In genomic region chr5:64807159-64807558, GRCm38 (mm10) we compare ENCODE assay signal across 9 mouse cellular contexts. TPM values are rescaled to one million over a fixed set of nuclear protein-coding genes. Genes with fewer than 3 reads are reported as not detected.
A peak's percentile ranks its signal among the peaks of the same experiment; 100 is the strongest.
DNase-seq lines count a peak whose midpoint lies in the region; ATAC-seq lines count a peak whose summit lies in the region.
"Had no signal": no experiment of that assay in that cellular context is flagged by ENCODE, and none has a peak within 500 bp of the region (broad histone marks: within the 10 kb centered on the region; RNA-seq: fewer than 3 reads in every experiment).

No protein-coding gene starts in this region.

- no peak for DNase-seq in kidney, postnatal 25 days
- DNase-seq in cerebellum, postnatal 36 days, result no peak

- peak overlapping the region; percentile 18; the same call in 1 of the 2 replicates for H3K4me2 ChIP-seq in kidney, embryonic 16.5 days (replicated peaks; ENCODE audit: low read depth, low read length)
- 0 out of 2 replicates have a peak overlapping the region, but pooled peaks have one; percentile 16 for H3K4me2 ChIP-seq in forebrain, embryonic 12.5 days
- H3K4me2 ChIP-seq in liver, embryonic 16.5 days (ENCODE audit: low read depth, low read length), result peak overlapping the region; percentile 76
- no peak overlapping the region for H3K4me2 ChIP-seq in neural tube, embryonic 15.5 days

- peaks cover 75% of the 10 kb centered on the region for H3K36me3 ChIP-seq in erythroblast, embryonic 14.5 days (ENCODE audit: control insufficient read depth)
- H3K36me3 ChIP-seq in kidney, embryonic 16.5 days (ENCODE audit: insufficient read depth, low read length), result peaks cover 3% of the 10 kb centered on the region
- no peaks in the 10 kb centered on the region; the same call in 1 of the 2 replicates for H3K36me3 ChIP-seq in forebrain, embryonic 12.5 days (replicated peaks)
- peaks cover 19% of the 10 kb centered on the region for H3K36me3 ChIP-seq in liver, embryonic 16.5 days (ENCODE audit: control insufficient read depth, insufficient read depth)
- H3K36me3 ChIP-seq in neural tube, embryonic 15.5 days, result no peaks in the 10 kb centered on the region
- H3K36me3 ChIP-seq: hindbrain, embryonic 12.5 days had no signal

- no peak for ATAC-seq in erythroblast, adult 5-6 weeks (replicated peaks; ENCODE audit: low FRiP score, poor library complexity, severe bottlenecking)
- ATAC-seq in kidney, embryonic 16.5 days (ENCODE audit: low FRiP score, low TSS enrichment), result no peak
- no peak for ATAC-seq in forebrain, embryonic 12.5 days (ENCODE audit: low FRiP score)
- ATAC-seq in liver, embryonic 16.5 days (ENCODE audit: low read depth), result no peak
- no peak for ATAC-seq in neural tube, embryonic 15.5 days (ENCODE audit: low FRiP score)

- H3K27ac ChIP-seq in kidney, embryonic 16.5 days (ENCODE audit: low read length), result no peak overlapping the region
- no peak overlapping the region for H3K27ac ChIP-seq in forebrain, embryonic 12.5 days
- peak overlapping the region; percentile 79 for H3K27ac ChIP-seq in liver, embryonic 16.5 days (ENCODE audit: low read length)
- no peak overlapping the region for H3K27ac ChIP-seq in neural tube, embryonic 15.5 days (replicated peaks)

- peak overlapping the region; percentile 99 for H3K4me3 ChIP-seq in erythroblast, embryonic 14.5 days (replicated peaks)
- no peak overlapping the region for H3K4me3 ChIP-seq in kidney, embryonic 16.5 days (ENCODE audit: low read length)
- H3K4me3 ChIP-seq in forebrain, embryonic 12.5 days (replicated peaks), result no peak overlapping the region
- peak overlapping the region; percentile 55 for H3K4me3 ChIP-seq in liver, embryonic 16.5 days (ENCODE audit: low read depth, low read length)
- H3K4me3 ChIP-seq in neural tube, embryonic 15.5 days (replicated peaks), result no peak overlapping the region

- peaks cover 77% of the 10 kb centered on the region for H3K4me1 ChIP-seq in erythroblast, embryonic 14.5 days (ENCODE audit: control insufficient read depth)
- H3K4me1 ChIP-seq in kidney, embryonic 16.5 days (ENCODE audit: insufficient read depth, low read length), result peaks cover 70% of the 10 kb centered on the region
- peaks cover 68% of the 10 kb centered on the region for H3K4me1 ChIP-seq in forebrain, embryonic 12.5 days
- H3K4me1 ChIP-seq in liver, embryonic 16.5 days (ENCODE audit: control insufficient read depth, low read depth, low read length), result peaks cover 65% of the 10 kb centered on the region
- H3K4me1 ChIP-seq in neural tube, embryonic 15.5 days, result peaks cover 60% of the 10 kb centered on the region

- peaks cover 7% of the 10 kb centered on the region for H3K27me3 ChIP-seq in erythroblast, embryonic 14.5 days (ENCODE audit: control insufficient read depth)
- no peaks in the 10 kb centered on the region for H3K27me3 ChIP-seq in kidney, embryonic 16.5 days (ENCODE audit: insufficient read depth, low read length)
- H3K27me3 ChIP-seq in forebrain, embryonic 12.5 days, result no peaks in the 10 kb centered on the region
- no peaks in the 10 kb centered on the region for H3K27me3 ChIP-seq in liver, embryonic 16.5 days (ENCODE audit: control insufficient read depth, insufficient read depth, low read depth, low read length)
- no peaks in the 10 kb centered on the region for H3K27me3 ChIP-seq in neural tube, embryonic 15.5 days (replicated peaks)
- H3K27me3 ChIP-seq: hindbrain, embryonic 12.5 days had no signal

- 0 out of 2 replicates have a peak overlapping the region, but pooled peaks have one; percentile 41 for H3K9ac ChIP-seq in kidney, embryonic 16.5 days (replicated peaks; ENCODE audit: low read length)
- H3K9ac ChIP-seq in forebrain, embryonic 12.5 days, result no peak overlapping the region
- peak overlapping the region; percentile 56 for H3K9ac ChIP-seq in liver, embryonic 16.5 days (ENCODE audit: low read depth, low read length)
- H3K9ac ChIP-seq in neural tube, embryonic 15.5 days (replicated peaks), result no peak overlapping the region

- WGBS in kidney, embryonic 16.5 days, result 62% methylated on average over 3 of the region's 3 CpGs
- 62% methylated on average over 3 of the region's 3 CpGs for WGBS in forebrain, embryonic 12.5 days
- 40% methylated on average over 3 of the region's 3 CpGs for WGBS in liver, embryonic 16.5 days (ENCODE audit: insufficient replicate concordance)
- 79% methylated on average over 3 of the region's 3 CpGs for WGBS in neural tube, embryonic 15.5 days

- peaks cover 5% of the 10 kb centered on the region; the same call in 1 of the 2 replicates for H3K9me3 ChIP-seq in erythroblast, embryonic 14.5 days (ENCODE audit: control insufficient read depth, low read length)
- H3K9me3 ChIP-seq in kidney, embryonic 16.5 days (ENCODE audit: low read length), result no peaks in the 10 kb centered on the region
- H3K9me3 ChIP-seq in forebrain, embryonic 12.5 days, result no peaks in the 10 kb centered on the region
- no peaks in the 10 kb centered on the region for H3K9me3 ChIP-seq in liver, embryonic 16.5 days (replicated peaks; ENCODE audit: control insufficient read depth, low read length)
- no peaks in the 10 kb centered on the region for H3K9me3 ChIP-seq in neural tube, embryonic 15.5 days (replicated peaks)
- H3K9me3 ChIP-seq: hindbrain, embryonic 12.5 days had no signal

RNA-seq across cellular contexts. Expression of gene Klf3, which starts 4.0 kb away (rescaled TPM):
- 79.3 and 88.0 TPM in 2 replicates for polyA plus RNA-seq in erythroblast, embryonic 14.5 days (2012)
- total RNA-seq in erythroblast, adult 5-6 weeks (2015; ENCODE audit: low replicate concordance), result 207 and 277 TPM in 2 replicates
- total RNA-seq in erythroblast, adult 5-6 weeks (2017; ENCODE audit: low replicate concordance), result 170 and 195 TPM in 2 replicates
- 49.7 and 66.4 TPM in 2 replicates for polyA plus RNA-seq in kidney, embryonic 16.5 days (2015; fragmentation: Nextera tagmentation; extraction: Ambion mirVana)
- polyA plus RNA-seq in forebrain, embryonic 12.5 days (2016; fragmentation: Nextera tagmentation; extraction: Ambion mirVana), result 32.5 and 33.6 TPM in 2 replicates
- 77.7 and 88.9 TPM in 2 replicates for polyA plus RNA-seq in liver, embryonic 16.5 days (2015; fragmentation: Nextera tagmentation; extraction: Ambion mirVana)
- 16.6 and 32.0 TPM in 2 replicates for polyA plus RNA-seq in neural tube, embryonic 15.5 days (2015; fragmentation: Nextera tagmentation; extraction: Ambion mirVana)

Comparison
In these comparisons a context has a peak if more than half of its experiments do, and no peak if none do; other contexts are left out.
1. H3K4me3 ChIP-seq: peak in erythroblast, embryonic 14.5 days (single experiment) and liver, embryonic 16.5 days (single experiment); none in kidney, embryonic 16.5 days (single experiment), forebrain, embryonic 12.5 days (single experiment) and neural tube, embryonic 15.5 days (single experiment).
2. H3K9ac ChIP-seq: peak in kidney, embryonic 16.5 days (single experiment) and liver, embryonic 16.5 days (single experiment); none in forebrain, embryonic 12.5 days (single experiment) and neural tube, embryonic 15.5 days (single experiment).